Mouse (Mus musculus): ENCODE measurements around the gene Rab5c. TPM values are rescaled to one million over a fixed set of nuclear protein-coding genes. Genes with fewer than 3 reads are reported as not detected.

The Rab5c gene
- polyA plus RNA-seq, 1 experiment from 2014 or later: 18.8 TPM

GRCm38 (mm10) chr11:100710528-100710927, 27.5 kb downstream of the Rab5c start:
- DNase-seq (no peak), ATAC-seq (ENCODE audit: low read depth) (no peak)
- Histone ChIP-seq H3K4me1 (replicated peaks) (peaks cover 52% of the 10 kb centered on the region), H3K9ac (no peak overlapping the region), H3K27ac (no peak overlapping the region), H3K36me3 (peaks cover 62% of the 10 kb centered on the region), H3K4me3 (replicated peaks) (no peak overlapping the region), H3K27me3 (no peaks in the 10 kb centered on the region), H3K4me2 (no peak overlapping the region), H3K9me3 (replicated peaks) (no peaks in the 10 kb centered on the region)
- WGBS (ENCODE audit: insufficient replicate concordance): 87% methylated on average over 15 of the region's 15 CpGs

- H3K27me3 ChIP-seq: no peaks in the 10 kb centered on the region
- peaks cover 46% of the 10 kb centered on the region for H3K4me1 ChIP-seq (replicated peaks)
- no peak for DNase-seq
- no peak overlapping the region for H3K9ac ChIP-seq
- no peak for ATAC-seq (ENCODE audit: low read depth)
- WGBS (ENCODE audit: insufficient replicate concordance): 84% methylated on average over 9 of the region's 9 CpGs
- no peak overlapping the region for H3K4me3 ChIP-seq (replicated peaks)
- H3K9me3 ChIP-seq (replicated peaks): no peaks in the 10 kb centered on the region
- H3K4me2 ChIP-seq: no peak overlapping the region
- H3K27ac ChIP-seq: no peak overlapping the region
- peaks cover 64% of the 10 kb centered on the region for H3K36me3 ChIP-seq
Observed at GRCm38 (mm10) chr11:100709201-100709810, 28.7 kb downstream of the Rab5c start.

GRCm38 (mm10) chr11:100705095-100705747, 32.8 kb downstream of the Rab5c start:
- ATAC-seq (ENCODE audit: low read depth) (no peak), DNase-seq (no peak)
- no peak overlapping the region for H3K27ac ChIP-seq
- H3K36me3 ChIP-seq: peaks cover 57% of the 10 kb centered on the region
- H3K9me3 ChIP-seq (replicated peaks): no peaks in the 10 kb centered on the region
- 87% methylated on average over 23 of the region's 23 CpGs for WGBS (ENCODE audit: insufficient replicate concordance)
- no peak overlapping the region for H3K4me3 ChIP-seq (replicated peaks)
- no peak overlapping the region for H3K4me2 ChIP-seq
- H3K9ac ChIP-seq: no peak overlapping the region
- no peaks in the 10 kb centered on the region for H3K27me3 ChIP-seq
- peaks cover 42% of the 10 kb centered on the region for H3K4me1 ChIP-seq (replicated peaks)

GRCm38 (mm10) chr11:100703851-100704531, 34.0 kb downstream of the Rab5c start, which contains the start of gene Dhx58:
Gene Dhx58 (minus strand): TSS chr11:100704271.
- peak within 1 kb of the TSS; percentile 49; the same call in 1 of the 2 replicates for H3K9ac ChIP-seq
- peaks cover 42% of the 10 kb centered on the region for H3K4me1 ChIP-seq (replicated peaks)
- H3K4me2 ChIP-seq: peak within 1 kb of the TSS; percentile 67
- 51% methylated on average over 7 of the region's 7 CpGs for WGBS (ENCODE audit: insufficient replicate concordance)
- DNase-seq (no peak), ATAC-seq (ENCODE audit: low read depth) (no peak)
- H3K27ac ChIP-seq: no peak within 1 kb of the TSS; the same call in 1 of the 2 replicates
- H3K27me3 ChIP-seq: no peaks in the 10 kb centered on the region
- H3K4me3 ChIP-seq (replicated peaks): peak within 1 kb of the TSS; percentile 45
- H3K36me3 ChIP-seq: peaks cover 45% of the 10 kb centered on the region
- no peaks in the 10 kb centered on the region for H3K9me3 ChIP-seq (replicated peaks)

- Histone ChIP-seq H3K4me3 (replicated peaks) (0 out of 2 replicates have a peak overlapping the region, but pooled peaks have one; percentile 45), H3K27ac (no peak overlapping the region; the same call in 1 of the 2 replicates), H3K4me2 (peak overlapping the region; percentile 67), H3K36me3 (peaks cover 39% of the 10 kb centered on the region), H3K27me3 (no peaks in the 10 kb centered on the region), H3K4me1 (replicated peaks) (peaks cover 42% of the 10 kb centered on the region), H3K9ac (no peak overlapping the region), H3K9me3 (replicated peaks) (no peaks in the 10 kb centered on the region)
- 61% methylated on average over 11 of the region's 11 CpGs for WGBS (ENCODE audit: insufficient replicate concordance)
- ATAC-seq (ENCODE audit: low read depth) (no peak), DNase-seq (no peak)
Observed at GRCm38 (mm10) chr11:100703366-100703765, 34.6 kb downstream of the Rab5c start.

- Histone ChIP-seq H3K4me3 (replicated peaks) (peak overlapping the region; percentile 45), H3K36me3 (peaks cover 34% of the 10 kb centered on the region), H3K4me1 (replicated peaks) (peaks cover 42% of the 10 kb centered on the region), H3K27ac (no peak overlapping the region; the same call in 1 of the 2 replicates), H3K9me3 (replicated peaks) (no peaks in the 10 kb centered on the region), H3K9ac (peak overlapping the region; percentile 30), H3K4me2 (peak overlapping the region; percentile 67), H3K27me3 (no peaks in the 10 kb centered on the region)
- DNase-seq (no peak), ATAC-seq (ENCODE audit: low read depth) (no peak)
- 36% methylated on average over 7 of the region's 7 CpGs for WGBS (ENCODE audit: insufficient replicate concordance)
Observed at GRCm38 (mm10) chr11:100702906-100703305, 35.1 kb downstream of the Rab5c start.

- WGBS (ENCODE audit: insufficient replicate concordance): 39% methylated on average over 19 of the region's 19 CpGs
- peak; percentile 41 for DNase-seq
Observed at GRCm38 (mm10) chr11:100702081-100702851, 35.7 kb downstream of the Rab5c start.

GRCm38 (mm10) chr11:100701301-100701700, 36.7 kb downstream of the Rab5c start:
- H3K27ac ChIP-seq: no peak overlapping the region
- peak; percentile 47 for ATAC-seq (ENCODE audit: low read depth)
- peaks cover 18% of the 10 kb centered on the region for H3K36me3 ChIP-seq
- no peak overlapping the region for H3K9ac ChIP-seq
- 10% methylated on average over 14 of the region's 14 CpGs for WGBS (ENCODE audit: insufficient replicate concordance)
- H3K27me3 ChIP-seq: no peaks in the 10 kb centered on the region
- no peaks in the 10 kb centered on the region for H3K9me3 ChIP-seq (replicated peaks)
- H3K4me2 ChIP-seq: peak overlapping the region; percentile 52
- H3K4me3 ChIP-seq (replicated peaks): peak overlapping the region; percentile 40
- peak; percentile 68 for DNase-seq
- peaks cover 42% of the 10 kb centered on the region for H3K4me1 ChIP-seq (replicated peaks)

More at GRCm38 (mm10) chr11:100702081-100702851, 35.7 kb downstream of the Rab5c start:
- Histone ChIP-seq H3K9me3 (replicated peaks) (no peaks in the 10 kb centered on the region), H3K27me3 (no peaks in the 10 kb centered on the region), H3K27ac (no peak overlapping the region), H3K4me3 (replicated peaks) (peak overlapping the region; percentile 45), H3K9ac (peak overlapping the region; percentile 30), H3K36me3 (peaks cover 28% of the 10 kb centered on the region), H3K4me1 (replicated peaks) (peaks cover 42% of the 10 kb centered on the region), H3K4me2 (peak overlapping the region; percentile 67)
- 0 out of 2 replicates have a peak, but pooled peaks have one; percentile 1 for ATAC-seq (ENCODE audit: low read depth)

- H3K36me3 ChIP-seq: peaks cover 12% of the 10 kb centered on the region
- WGBS (ENCODE audit: insufficient replicate concordance): 71% methylated on average over 3 of the region's 3 CpGs
- H3K9me3 ChIP-seq (replicated peaks): no peaks in the 10 kb centered on the region
- ATAC-seq (ENCODE audit: low read depth) (no peak), DNase-seq (no peak)
- no peaks in the 10 kb centered on the region for H3K27me3 ChIP-seq
- H3K4me1 ChIP-seq (replicated peaks): peaks cover 42% of the 10 kb centered on the region
- H3K4me2 ChIP-seq: peak overlapping the region; percentile 52; the same call in 1 of the 2 replicates
- no peak overlapping the region for H3K9ac ChIP-seq
- no peak overlapping the region for H3K4me3 ChIP-seq (replicated peaks)
- H3K27ac ChIP-seq: no peak overlapping the region
Observed at GRCm38 (mm10) chr11:100700710-100701109, 37.3 kb downstream of the Rab5c start.

- Histone ChIP-seq H3K36me3 (no peaks in the 10 kb centered on the region), H3K27ac (no peak overlapping the region), H3K27me3 (peaks cover 6% of the 10 kb centered on the region), H3K4me3 (replicated peaks) (no peak overlapping the region), H3K4me1 (replicated peaks) (peaks cover 21% of the 10 kb centered on the region), H3K9ac (no peak overlapping the region), H3K9me3 (replicated peaks) (no peaks in the 10 kb centered on the region), H3K4me2 (no peak overlapping the region)
- WGBS (ENCODE audit: insufficient replicate concordance): 64% methylated on average over 7 of the region's 7 CpGs
- no peak for ATAC-seq (ENCODE audit: low read depth)
- no peak for DNase-seq
Observed at GRCm38 (mm10) chr11:100697921-100698320, 40.1 kb downstream of the Rab5c start.

- H3K4me2 ChIP-seq: no peak overlapping the region
- H3K36me3 ChIP-seq: no peaks in the 10 kb centered on the region
- peaks cover 15% of the 10 kb centered on the region for H3K4me1 ChIP-seq (replicated peaks)
- H3K9me3 ChIP-seq (replicated peaks): no peaks in the 10 kb centered on the region
- WGBS (ENCODE audit: insufficient replicate concordance): 30% methylated on average over 5 of the region's 5 CpGs
- ATAC-seq (ENCODE audit: low read depth) (no peak), DNase-seq (peak; percentile 50)
- no peak overlapping the region for H3K27ac ChIP-seq
- no peak overlapping the region for H3K4me3 ChIP-seq (replicated peaks)
- peaks cover 36% of the 10 kb centered on the region for H3K27me3 ChIP-seq
- H3K9ac ChIP-seq: no peak overlapping the region
Observed at GRCm38 (mm10) chr11:100694926-100695325, 43.1 kb downstream of the Rab5c start.
